Mouse (Mus musculus) intestine, postnatal 0 days (tissue): ENCODE measurements around the gene Atf3. TPM values are rescaled to one million over a fixed set of nuclear protein-coding genes. Genes with fewer than 3 reads are reported as not detected.

Source experiments
- ATAC-seq: fragments of 200-750 bp; cut with Nextera tagmentation; 2 replicates; pipeline ENCODE4 v1.8.0; 2017; ENCODE audit warnings: mild to moderate bottlenecking, moderate TSS enrichment, moderate library complexity
- H3K27ac ChIP-seq: fragments of 300-500 bp; sonication (generic); 2 replicates; pipeline ENCODE4 v1.5.1; 2014; ENCODE audit warnings: mild to moderate bottlenecking, low read depth, low read length, moderate library complexity
- H3K27me3 ChIP-seq: fragments of 300-500 bp; sonication (generic); replicated peaks from 2 replicates; pipeline ENCODE4 v1.6.1; 2014; ENCODE audit warnings: low read length, mixed read lengths; ENCODE audit not compliant: control insufficient read depth, insufficient read depth
- H3K36me3 ChIP-seq: fragments of 300-500 bp; sonication (generic); 2 replicates; pipeline ENCODE4 v1.6.1; 2014; ENCODE audit warnings: mild to moderate bottlenecking, moderate library complexity; ENCODE audit not compliant: control insufficient read depth, insufficient read depth
- H3K4me1 ChIP-seq: fragments of 300-500 bp; sonication (generic); replicated peaks from 2 replicates; pipeline ENCODE4 v1.6.1; 2014; ENCODE audit warnings: antibody characterized with exemption, low read length, mixed read lengths; ENCODE audit not compliant: control insufficient read depth, insufficient read depth
- H3K4me2 ChIP-seq: fragments of 300-500 bp; sonication (generic); replicated peaks from 2 replicates; pipeline ENCODE4 v1.6.1; 2014; ENCODE audit warnings: low read depth, mild to moderate bottlenecking, moderate library complexity
- H3K4me3 ChIP-seq: fragments of 300-500 bp; sonication (generic); 2 replicates; pipeline ENCODE4 v1.5.1; 2014; ENCODE audit warnings: low read depth, low read length
- H3K9ac ChIP-seq: fragments of 300-500 bp; sonication (generic); 2 replicates; pipeline ENCODE4 v1.6.1; 2014; ENCODE audit warnings: mild to moderate bottlenecking, low read depth, low read length
- H3K9me3 ChIP-seq: fragments of 300-500 bp; sonication (generic); 2 replicates; pipeline ENCODE4 v1.6.1; 2016; ENCODE audit warnings: mixed run types; ENCODE audit not compliant: control insufficient read depth
- CTCF ChIP-seq: sonication (generic); IDR thresholded peaks from 2 replicates; pipeline ENCODE4 v1.5.1; 2016; ENCODE audit warnings: low read depth, mild to moderate bottlenecking, control low read depth, antibody characterized with exemption, moderate library complexity
- WGBS: fragments of 180-500 bp; shearing (Covaris S2); extraction: QIAGEN DNeasy Blood & Tissue Kit; methylation state at CpG from one replicate; pipeline ENCODE4 v1.1.7; 2014; 5-methylcytosine and 5-hydroxymethylcytosine counted together
- polyA plus RNA-seq: library from polyadenylated mRNA; unstranded; fragments of >200 nt; fragmentation: Nextera tagmentation; extraction: Ambion mirVana; gene quantifications from 2 replicates; pipeline ENCODE4 v1.2.1, GENCODE M21; 2015

Atf3 gene
- polyA plus RNA-seq, 1 experiment from 2014 or later = 5.0 TPM

DNA sequence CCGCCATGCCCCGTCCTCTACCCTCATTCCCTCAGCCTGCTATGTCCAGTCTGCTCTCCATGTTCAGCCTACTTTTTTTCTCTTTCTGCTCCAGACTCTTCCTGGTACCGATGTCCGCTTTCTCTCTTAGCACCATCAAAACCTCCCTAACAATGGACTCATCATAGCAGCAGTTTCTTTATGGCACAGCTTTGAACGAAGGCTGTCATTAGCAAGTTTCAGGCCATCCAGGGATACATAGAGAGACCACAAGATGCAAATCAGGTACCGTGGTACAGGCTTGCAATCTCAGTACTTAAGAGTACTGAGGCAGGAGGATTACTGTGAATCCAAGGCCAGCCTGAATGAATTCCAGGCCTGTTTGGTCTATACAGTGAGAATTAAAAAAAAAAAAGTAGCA is 25.1 kb downstream of the Atf3 start:
- no peak overlapping the region for H3K4me3 ChIP-seq
- no peaks in the 10 kb centered on the region for H3K36me3 ChIP-seq
- peak overlapping the region; percentile 62; the same call in 1 of the 2 replicates for H3K4me2 ChIP-seq
- no peak overlapping the region for H3K27ac ChIP-seq
- H3K4me1 ChIP-seq = no peaks in the 10 kb centered on the region
- no peaks in the 10 kb centered on the region for H3K9me3 ChIP-seq
- H3K9ac ChIP-seq = no peak overlapping the region
- H3K27me3 ChIP-seq = peaks cover 7% of the 10 kb centered on the region; the same call in 1 of the 2 replicates
- ATAC-seq = no peak
- no peak for TF ChIP-seq CTCF
- WGBS = 91% methylated on average over 6 of the region's 6 CpGs

GRCm38 (mm10) chr1:191192213-191192612 is 25.6 kb downstream of the Atf3 start:
- Histone ChIP-seq H3K4me1 (no peaks in the 10 kb centered on the region), H3K4me2 (no peak overlapping the region), H3K4me3 (no peak overlapping the region), H3K36me3 (no peaks in the 10 kb centered on the region), H3K27me3 (peaks cover 10% of the 10 kb centered on the region; the same call in 1 of the 2 replicates), H3K9me3 (no peaks in the 10 kb centered on the region), H3K9ac (no peak overlapping the region), H3K27ac (no peak overlapping the region)
- no peak for TF ChIP-seq CTCF
- WGBS = 70% methylated on average over 6 of the region's 6 CpGs
- no peak for ATAC-seq

DNA sequence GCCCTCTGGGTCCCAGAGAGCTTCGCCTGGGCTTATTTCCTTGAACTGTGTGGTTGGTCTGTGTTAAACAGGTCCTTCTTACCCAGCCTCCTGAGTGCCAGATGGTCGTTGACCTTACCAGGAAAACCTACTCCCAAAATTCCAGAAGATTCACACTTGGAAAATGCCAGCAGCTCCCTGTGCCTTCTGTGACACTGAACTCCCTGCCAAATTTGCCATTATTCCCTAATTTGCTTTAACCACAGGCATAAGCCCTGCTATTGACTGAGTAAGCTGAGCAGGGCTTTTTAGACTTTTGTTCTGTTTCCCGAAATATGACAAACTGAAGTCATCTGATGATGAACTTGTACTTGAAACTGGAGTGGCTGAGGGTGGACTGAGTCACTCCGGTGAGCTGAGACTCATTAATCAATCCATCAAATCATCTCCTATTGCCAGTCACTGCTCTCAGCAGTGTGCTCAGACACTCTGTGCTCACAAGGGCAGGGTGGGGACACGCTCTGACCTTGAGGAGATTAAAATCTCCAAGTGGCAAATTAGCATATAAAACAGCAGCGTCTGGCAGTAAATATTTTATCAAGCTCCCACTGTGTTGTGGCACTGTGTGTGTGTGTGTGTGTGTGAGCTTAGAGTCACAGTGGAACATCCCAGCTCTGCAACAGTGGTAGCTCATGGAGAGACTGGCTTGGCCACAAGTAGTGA is 28.0 kb downstream of the Atf3 start:
- peaks cover 32% of the 10 kb centered on the region for H3K27me3 ChIP-seq
- H3K4me1 ChIP-seq = peaks cover 8% of the 10 kb centered on the region; the same call in 1 of the 2 replicates
- no peaks in the 10 kb centered on the region for H3K9me3 ChIP-seq
- WGBS = 39% methylated on average over 6 of the region's 6 CpGs
- no peak overlapping the region for H3K4me3 ChIP-seq
- TF ChIP-seq CTCF = no peak
- H3K9ac ChIP-seq = no peak overlapping the region
- no peak overlapping the region for H3K27ac ChIP-seq
- no peak for ATAC-seq
- no peaks in the 10 kb centered on the region for H3K36me3 ChIP-seq
- no peak overlapping the region for H3K4me2 ChIP-seq

GRCm38 (mm10) chr1:191186386-191186770 is 31.5 kb downstream of the Atf3 start:
- TF ChIP-seq CTCF = peak; percentile 21
- Histone ChIP-seq H3K4me1 (peaks cover 14% of the 10 kb centered on the region; the same call in 1 of the 2 replicates), H3K36me3 (no peaks in the 10 kb centered on the region), H3K9ac (no peak overlapping the region), H3K4me3 (peak overlapping the region; percentile 14; the same call in 1 of the 2 replicates), H3K27ac (no peak overlapping the region), H3K4me2 (peak overlapping the region; percentile 98), H3K27me3 (peaks cover 37% of the 10 kb centered on the region), H3K9me3 (no peaks in the 10 kb centered on the region)
- WGBS = 10% methylated on average over 7 of the region's 7 CpGs
- ATAC-seq = no peak

GRCm38 (mm10) chr1:191185761-191186385 is 32.0 kb downstream of the Atf3 start:
- no peak overlapping the region for H3K9ac ChIP-seq

DNA sequence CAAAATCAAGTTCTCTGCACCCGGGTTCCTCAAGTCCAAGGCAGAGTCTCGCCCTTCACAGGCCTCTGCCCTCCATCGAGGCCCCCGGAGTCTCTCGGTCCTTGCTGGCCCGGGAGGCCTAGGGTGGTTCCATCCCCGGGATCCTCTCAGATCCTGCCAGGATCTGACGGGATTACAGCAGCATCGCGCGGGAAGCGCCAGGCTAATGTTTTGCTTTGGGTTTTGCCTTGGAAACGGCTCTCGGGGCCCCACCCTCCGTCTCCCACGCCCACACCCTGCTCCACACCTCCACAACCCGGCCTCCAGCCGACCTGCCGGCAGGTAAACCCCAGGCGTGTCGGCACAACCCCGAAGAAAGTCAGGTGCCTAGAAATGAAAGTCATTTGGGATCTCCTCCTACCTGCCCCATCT is 33.0 kb downstream of the Atf3 start:
- H3K9me3 ChIP-seq = no peaks in the 10 kb centered on the region
- peaks cover 37% of the 10 kb centered on the region for H3K27me3 ChIP-seq
- peak overlapping the region; percentile 34 for H3K9ac ChIP-seq
- peak overlapping the region; percentile 98 for H3K4me2 ChIP-seq
- TF ChIP-seq CTCF = no peak
- no peak overlapping the region for H3K27ac ChIP-seq
- ATAC-seq = peak; percentile 32
- peaks cover 25% of the 10 kb centered on the region; the same call in 1 of the 2 replicates for H3K4me1 ChIP-seq
- no peaks in the 10 kb centered on the region for H3K36me3 ChIP-seq
- H3K4me3 ChIP-seq = peak overlapping the region; percentile 70
- under 1% methylated on average over 22 of the region's 22 CpGs for WGBS

More at GRCm38 (mm10) chr1:191185761-191186385, 32.0 kb downstream of the Atf3 start:
- no peak for TF ChIP-seq CTCF
- Histone ChIP-seq H3K4me1 (peaks cover 19% of the 10 kb centered on the region; the same call in 1 of the 2 replicates), H3K9me3 (no peaks in the 10 kb centered on the region), H3K27me3 (peaks cover 37% of the 10 kb centered on the region), H3K4me3 (peak overlapping the region; percentile 70), H3K36me3 (no peaks in the 10 kb centered on the region), H3K4me2 (peak overlapping the region; percentile 98), H3K27ac (no peak overlapping the region)
- no peak for ATAC-seq
- WGBS = under 1% methylated on average over 16 of the region's 16 CpGs
